Mouse (Mus musculus): ENCODE results near the gene Srsf4.
A peak's percentile ranks its signal among the peaks of the same experiment; 100 is the strongest.

The Srsf4 gene

DNA sequence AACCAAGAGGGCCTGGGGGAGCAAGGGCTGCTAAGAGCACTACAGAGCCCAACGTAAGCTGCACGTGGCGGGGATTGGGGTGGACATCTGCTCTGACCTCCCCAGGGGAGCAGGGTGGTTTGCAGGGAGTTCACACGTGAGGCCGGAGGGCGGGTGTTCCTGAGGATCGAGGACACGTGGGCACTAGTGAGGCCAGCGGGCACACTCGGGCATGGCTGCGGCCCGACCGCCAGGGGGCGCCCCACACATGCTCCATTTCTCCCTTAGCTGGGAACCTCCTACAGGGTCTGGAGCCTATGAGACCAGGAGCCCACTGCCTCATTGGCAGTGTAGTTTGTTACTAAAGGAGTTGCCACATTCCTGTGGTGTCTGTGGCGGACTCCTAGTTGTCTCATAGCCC, 43.0 kb downstream of the Srsf4 start:
- peak; percentile 84 to 89 for DNase-seq

DNA sequence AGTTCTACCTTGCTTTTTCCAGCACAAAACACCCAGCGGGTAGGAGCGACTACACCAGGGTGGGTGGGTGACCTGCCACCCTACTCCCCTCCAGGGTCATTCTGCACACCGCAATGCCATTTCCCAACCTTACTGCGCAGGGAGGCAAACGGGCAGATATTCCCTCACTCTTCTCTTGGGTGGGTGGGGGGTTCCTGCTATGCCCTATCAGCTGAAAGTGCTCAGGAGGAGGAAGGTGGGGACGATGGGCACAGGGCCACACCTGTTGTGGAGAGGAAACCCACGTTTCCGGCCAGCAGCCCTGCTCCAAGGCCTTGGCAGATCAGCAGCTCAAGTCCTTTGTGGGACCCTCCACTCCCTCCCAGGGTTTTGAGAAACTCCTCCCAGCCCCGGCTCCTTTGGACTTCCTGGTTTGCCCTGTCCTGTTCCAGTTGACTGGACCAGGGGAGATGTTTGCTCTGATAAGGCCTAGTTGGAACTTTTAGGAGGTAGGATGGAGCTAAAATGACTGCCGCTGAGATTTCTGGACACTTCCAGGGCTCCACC, 43.7 kb downstream of the Srsf4 start:
- no peak for DNase-seq

DNA sequence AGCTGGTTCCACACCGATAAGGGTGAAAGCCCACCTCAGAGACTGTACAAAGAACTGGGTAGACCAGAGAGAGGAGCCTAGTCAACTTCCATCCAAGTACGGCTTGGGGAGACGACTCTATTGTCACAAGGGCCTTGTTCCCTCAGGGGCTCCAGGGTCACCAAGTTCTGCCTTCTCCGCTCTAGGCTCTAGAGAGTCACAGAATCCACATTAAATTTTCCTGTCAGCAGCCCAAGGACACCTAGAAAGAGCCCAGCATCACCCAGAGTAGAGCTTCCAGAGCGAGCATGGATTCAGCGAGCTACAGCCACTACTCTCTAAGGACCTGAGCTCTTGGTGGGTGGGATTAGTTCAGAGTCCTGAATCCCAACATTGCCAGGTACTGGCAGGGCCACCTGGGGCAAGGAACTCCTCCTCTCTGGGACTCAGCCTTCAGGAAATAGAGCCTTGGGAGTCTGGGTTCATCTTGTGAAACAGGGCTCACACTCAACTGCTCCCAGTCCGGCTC, 44.7 kb downstream of the Srsf4 start:
- no peak for DNase-seq

GRCm38 (mm10) chr4:131918711-131919500, 45.5 kb downstream of the Srsf4 start:
- DNase-seq = peak in 1 of 2 experiments; percentile 35

DNA sequence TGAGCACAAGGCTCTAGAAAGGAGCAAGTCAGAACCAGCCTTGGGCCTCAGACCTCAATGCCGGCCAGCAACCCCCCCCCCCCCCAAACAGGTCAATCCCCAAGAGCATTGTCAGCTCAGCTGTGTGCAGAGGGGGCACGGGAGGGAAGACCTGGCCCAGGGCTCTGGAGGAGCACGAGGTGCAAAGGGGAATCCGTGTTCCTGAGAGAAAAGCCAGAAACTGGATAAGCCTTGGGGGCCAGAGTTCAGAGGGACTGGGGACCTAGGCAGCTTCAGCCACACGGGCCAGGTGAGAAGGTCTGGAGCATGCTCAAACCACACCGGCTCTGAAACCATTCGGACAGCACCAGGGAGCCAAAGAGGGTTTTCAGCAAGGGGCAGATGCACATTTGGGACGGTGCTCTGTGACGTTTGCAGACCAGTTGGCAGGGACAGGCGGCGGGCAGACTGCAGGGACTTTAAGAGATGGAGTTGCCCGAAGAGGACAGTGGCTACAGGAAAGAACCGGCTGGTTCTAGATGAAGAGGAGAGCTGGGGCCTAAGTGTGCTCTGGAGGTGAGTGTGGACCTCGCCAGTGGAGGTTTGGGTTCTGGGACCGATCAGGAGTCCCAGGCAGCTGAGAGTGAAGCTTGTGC, 46.2 kb downstream of the Srsf4 start:
- no peak for DNase-seq

DNA sequence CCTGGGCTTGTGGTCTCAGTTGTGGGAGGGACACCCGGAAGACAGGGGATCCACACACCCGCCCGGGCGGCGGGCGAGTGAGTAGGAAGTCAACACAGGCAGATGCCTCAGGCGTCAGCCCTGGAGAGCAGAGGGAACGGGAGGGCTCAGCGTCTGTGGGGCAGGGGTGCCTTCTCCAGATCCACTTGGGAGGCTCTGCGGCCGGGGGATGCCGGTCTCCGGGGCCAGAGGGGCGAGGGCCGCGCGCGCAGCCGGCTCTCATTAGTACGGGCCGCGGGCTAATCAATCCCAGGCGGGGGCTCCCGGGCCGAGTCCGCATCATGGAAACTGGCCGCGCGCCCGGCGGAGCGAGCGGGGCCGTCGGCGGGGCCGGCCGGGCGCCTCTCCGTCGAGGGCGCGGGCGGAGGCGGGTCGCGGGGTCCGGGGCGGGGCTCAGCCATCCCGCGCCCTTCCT, 46.8 kb downstream of the Srsf4 start:
- DNase-seq = peak in 1 of 2 experiments; percentile 46

DNA sequence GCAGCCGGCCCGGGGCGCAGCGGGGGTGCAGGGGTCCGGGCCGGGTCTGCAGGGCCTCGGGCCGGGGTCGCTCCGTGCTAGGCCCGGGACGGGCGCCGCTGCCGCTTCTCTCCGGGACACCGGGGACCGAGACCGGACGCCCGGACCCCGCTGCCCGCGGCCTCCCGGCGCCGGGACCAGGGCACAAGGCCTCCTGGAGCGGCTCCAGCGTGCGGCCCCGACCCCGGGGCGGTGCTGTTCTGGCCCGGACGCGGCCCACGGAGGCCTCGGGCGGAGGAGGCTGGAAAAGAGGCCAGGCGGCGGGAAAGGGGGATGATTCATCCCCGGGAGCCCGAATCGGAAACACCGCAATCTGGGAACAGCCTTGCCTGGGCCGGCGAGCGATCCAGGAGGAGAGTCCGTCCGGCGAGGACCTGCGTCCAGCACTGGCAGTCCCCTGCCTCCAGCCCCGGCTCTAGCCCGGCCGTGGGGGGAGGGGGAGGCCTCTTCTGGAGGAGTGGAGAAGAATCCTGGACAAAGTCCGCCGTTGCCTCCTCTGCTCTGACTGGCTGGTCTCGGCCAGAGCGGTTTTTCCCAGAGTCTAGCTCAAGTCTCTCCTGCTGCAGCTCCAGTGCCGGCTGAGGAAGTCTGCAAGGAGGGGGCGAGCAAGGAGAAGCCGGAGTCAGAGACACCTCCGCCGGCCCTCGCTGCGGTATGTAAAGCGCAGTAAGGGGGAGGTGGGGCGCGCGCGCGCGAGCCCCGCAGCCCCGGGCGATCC, 47.4 kb downstream of the Srsf4 start:
- peak; percentile 65 to 70 for DNase-seq

GRCm38 (mm10) chr4:131921461-131922346, 48.3 kb downstream of the Srsf4 start, which contains the start of gene Tmem200b:
TSS of gene Tmem200b (plus strand) at chr4:131921771.
- no peak for DNase-seq

- DNase-seq = no peak
Observed at GRCm38 (mm10) chr4:131922404-131922803, 49.0 kb downstream of the Srsf4 start.

DNA sequence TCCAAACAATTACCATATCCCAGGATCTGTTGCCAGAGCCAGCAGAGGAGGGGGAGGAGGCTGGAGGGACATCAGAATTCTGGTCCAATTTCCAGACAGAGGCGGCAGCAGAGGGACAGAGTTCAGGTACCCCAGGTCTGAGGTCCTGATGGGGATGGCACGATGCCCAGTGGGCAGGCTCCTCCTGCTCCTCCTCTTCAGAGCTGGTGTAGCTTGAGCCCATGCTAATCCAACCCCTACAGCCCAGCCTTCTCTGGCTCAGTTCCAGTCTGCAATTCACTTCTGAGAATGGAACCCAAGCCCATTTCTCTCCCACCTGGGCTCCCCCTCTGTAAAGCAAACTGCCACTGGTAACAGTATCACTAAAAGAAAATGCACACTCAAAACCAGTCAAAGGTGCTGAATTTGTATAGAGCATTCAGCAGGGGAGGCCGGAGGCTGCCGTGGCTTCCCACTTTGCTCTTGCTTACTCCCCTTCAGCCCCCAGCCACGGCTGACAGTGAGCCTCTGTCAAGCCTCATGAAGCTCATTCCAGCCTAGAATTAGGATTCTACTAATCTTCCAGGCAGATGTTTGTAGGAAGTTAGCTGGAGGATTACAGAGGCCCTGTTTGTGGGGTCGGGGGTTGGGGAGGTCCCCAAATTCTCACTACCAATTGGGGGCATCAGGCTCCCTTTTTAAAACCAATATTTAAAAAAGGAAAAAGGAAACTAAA, 50.8 kb downstream of the Srsf4 start:
- peak; percentile 89 to 90 for DNase-seq

DNA sequence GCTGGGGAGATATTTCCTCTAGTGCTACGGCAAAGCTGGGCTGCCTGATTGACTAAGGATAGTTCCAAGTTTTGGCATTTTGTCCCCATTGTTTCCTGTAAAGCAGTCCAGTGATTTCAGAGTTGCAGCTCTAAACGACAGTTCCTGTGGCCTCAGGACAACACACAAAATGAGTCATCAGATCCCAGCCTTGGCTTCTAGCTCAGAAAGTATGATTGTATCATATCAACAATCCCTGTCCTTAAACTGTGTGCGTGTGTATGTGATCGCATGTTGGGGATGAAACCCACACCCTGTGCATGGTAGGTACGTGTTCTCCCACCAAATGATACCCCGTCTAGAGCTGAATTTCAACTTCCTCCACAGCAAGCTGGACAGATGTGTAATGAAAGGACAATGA, 55.7 kb downstream of the Srsf4 start:
- DNase-seq = no peak

DNA sequence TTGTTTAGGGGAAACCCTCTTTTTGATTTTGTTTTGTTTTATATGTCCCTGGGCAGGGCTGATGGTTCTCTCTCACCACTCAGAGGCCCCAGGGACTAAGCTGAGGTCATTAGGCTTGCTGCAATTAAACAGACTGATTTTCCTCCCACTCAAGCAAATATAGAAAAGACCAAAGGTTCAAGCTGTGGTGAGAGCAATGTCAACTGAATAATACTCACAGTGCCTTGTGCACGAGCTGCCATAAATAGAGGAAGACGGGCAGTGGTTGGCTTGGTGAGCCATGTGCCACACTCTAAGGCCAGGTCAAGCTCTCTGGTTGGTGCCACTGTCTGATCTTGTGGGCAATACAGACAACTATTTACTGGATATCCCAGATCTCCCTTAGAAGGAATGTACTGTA, 66.0 kb downstream of the Srsf4 start:
- no peak for DNase-seq

- no peak for DNase-seq
Observed at GRCm38 (mm10) chr4:131940846-131941245, 67.4 kb downstream of the Srsf4 start.

DNA sequence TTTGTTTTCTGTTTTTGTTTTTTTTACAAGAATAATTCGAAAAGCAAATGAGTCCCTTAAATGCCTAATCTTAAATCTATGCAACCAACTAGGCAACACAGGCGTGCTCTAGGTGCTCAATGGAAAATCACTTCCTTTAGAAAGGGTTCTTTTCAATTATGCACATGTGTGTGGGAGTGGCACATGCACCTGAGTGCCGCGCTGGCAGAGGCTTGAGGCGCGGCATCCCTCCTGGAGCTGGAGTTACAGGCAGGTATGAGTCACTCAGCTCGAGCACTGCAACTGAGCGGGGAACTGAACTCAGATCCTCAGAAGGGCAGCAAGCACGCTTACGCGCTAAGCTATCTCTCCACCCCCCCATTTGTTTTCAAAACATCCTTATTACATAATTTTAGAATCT, 74.4 kb downstream of the Srsf4 start:
- DNase-seq = no peak

DNA sequence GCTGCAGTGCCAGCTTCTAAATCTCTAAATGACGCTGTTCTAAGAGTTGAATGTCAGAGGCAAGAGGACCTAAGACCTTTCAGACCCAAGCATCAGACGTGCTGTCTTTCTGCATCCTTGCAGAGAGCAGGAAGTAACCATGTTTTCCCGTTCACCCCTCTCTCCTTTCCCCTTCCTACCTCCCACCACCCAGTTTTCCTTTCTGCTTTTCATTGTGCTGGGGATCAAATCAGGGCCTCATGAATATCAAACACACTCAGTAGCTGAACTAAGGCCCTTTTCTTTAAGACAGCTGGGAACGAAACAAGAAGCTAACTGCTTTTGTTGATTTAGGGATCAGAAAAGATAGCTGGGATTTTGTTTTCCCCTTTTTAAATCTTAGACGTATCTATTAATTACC, 76.5 kb downstream of the Srsf4 start:
- no peak for DNase-seq

DNA sequence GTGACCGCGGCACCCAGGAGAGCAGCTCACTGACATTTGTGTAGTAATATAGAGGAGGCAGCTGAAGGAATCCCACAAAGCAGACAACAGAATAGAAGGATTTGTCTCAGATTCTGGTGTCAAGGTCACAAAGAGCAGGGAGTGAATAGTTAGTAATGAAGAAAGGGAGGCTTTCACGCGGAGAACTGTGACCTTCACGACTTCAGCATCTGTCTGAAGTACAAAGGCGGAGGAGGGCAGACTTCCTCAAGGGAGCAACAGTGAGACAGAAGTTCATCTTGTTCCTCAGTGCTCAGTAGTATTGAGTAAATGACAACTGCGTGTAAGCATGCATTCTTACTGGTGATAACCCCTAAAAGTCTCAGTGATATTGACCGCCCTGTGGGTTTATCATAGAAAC, 77.2 kb downstream of the Srsf4 start:
- no peak for DNase-seq
